Mouse (Mus musculus) adrenal gland, postnatal 36 days (tissue): ENCODE measurements at regions not wholly inside any gene's neighbourhood (a gene's known extent, or its start where the extent isn't known, plus 50 kb on each side); places are given as distances from the start of the nearest gene placed in this dataset. TPM values are rescaled to one million over a fixed set of nuclear protein-coding genes. Genes with fewer than 3 reads are reported as not detected.

Experiments used
- DNase-seq, 2 experiments: peaks; one replicate each; pipeline ENCODE4 v3.0.0; 2021; ENCODE audit warnings: mixed read lengths in 1 of 2
- microRNA-seq: library from miRNA; unstranded; fragments of <30 nt; microRNA quantifications from one replicate; pipeline ENCODE4 v1.2.0, GENCODE M21; 2021

GRCm38 (mm10) chr8:15270290-15270689 is 224.4 kb upstream of the BB014433 start:
- DNase-seq, result peak; percentile 68 to 78

GRCm38 (mm10) chr8:15244770-15245485 is 199.1 kb upstream of the BB014433 start:
- DNase-seq, result no peak

- DNase-seq, result no peak
These were observed 189.5 kb upstream of the BB014433 start for GRCm38 (mm10) chr8:15235410-15235809.

GRCm38 (mm10) chr8:15233241-15233640 is 187.4 kb upstream of the BB014433 start:
- DNase-seq, result no peak

- DNase-seq, result no peak
These were observed 184.3 kb upstream of the BB014433 start for GRCm38 (mm10) chr8:15230217-15230616.

GRCm38 (mm10) chr8:15221211-15221912 is 175.5 kb upstream of the BB014433 start:
- peak; percentile 32 to 50 for DNase-seq

GRCm38 (mm10) chr8:15209856-15210521 is 164.1 kb upstream of the BB014433 start:
- DNase-seq, result no peak

GRCm38 (mm10) chr8:15201556-15201955 is 155.7 kb upstream of the BB014433 start:
- DNase-seq, result no peak

GRCm38 (mm10) chr8:15190708-15191107 is 144.8 kb upstream of the BB014433 start:
- DNase-seq, result no peak

- DNase-seq, result no peak
These were observed 143.3 kb upstream of the BB014433 start for GRCm38 (mm10) chr8:15189079-15189612.

Small RNA genes lying in the stretch of these regions (microRNA-seq; reads per million reads assigned to microRNA genes)
- not detected for gene Gm25255
- not detected for gene Gm25871
